Mouse (Mus musculus) MEL (cell line): Measurements from ENCODE around the gene Slit2.

Experiments
- CTCF ChIP-seq, 3 experiments: IDR thresholded peaks in 2 of 3; conservative IDR thresholded peaks in 1 of 3; 2 replicates each; pipeline ENCODE4 v1.5.1; 2011 to 2012; ENCODE audit warnings: low read length in 3 of 3, low read depth in 2 of 3, mild to moderate bottlenecking in 2 of 3, improper control_type of control experiment in 1 of 3, inconsistent platforms in 1 of 3, mixed read lengths in 1 of 3, moderate library complexity in 1 of 3; ENCODE audit not compliant: control insufficient read depth in 1 of 3, insufficient read depth in 1 of 3, poor library complexity in 1 of 3, severe bottlenecking in 1 of 3
- HCFC1 ChIP-seq: IDR thresholded peaks from 2 replicates; pipeline ENCODE4 v1.6.1; 2012; ENCODE audit warnings: low read depth, mild to moderate bottlenecking, inconsistent platforms, low read length, improper control_type of control experiment, moderate library complexity
- MAFK ChIP-seq: IDR thresholded peaks from 2 replicates; pipeline ENCODE4 v1.6.1; 2011; ENCODE audit warnings: low read depth, mild to moderate bottlenecking, low read length, improper control_type of control experiment, borderline replicate concordance
- MEF2A ChIP-seq: IDR thresholded peaks from 2 replicates; pipeline ENCODE4 v1.6.1; 2014; ENCODE audit warnings: low read depth, mild to moderate bottlenecking, inconsistent platforms, low read length, improper control_type of control experiment; ENCODE audit not compliant: poor library complexity, insufficient replicate concordance, severe bottlenecking; ENCODE audit errors: extremely low read depth
- MXI1 ChIP-seq: IDR thresholded peaks from 2 replicates; pipeline ENCODE4 v1.6.1; 2011; ENCODE audit warnings: mild to moderate bottlenecking, low read depth, low read length, improper control_type of control experiment
- NRF1 ChIP-seq: IDR thresholded peaks from 2 replicates; pipeline ENCODE4 v1.6.1; 2014; ENCODE audit warnings: low read depth, mild to moderate bottlenecking, inconsistent platforms, low read length, improper control_type of control experiment, moderate library complexity; ENCODE audit not compliant: poor library complexity, insufficient read depth, severe bottlenecking
- POLR2A ChIP-seq, 2 experiments: IDR thresholded peaks; 2 replicates each; pipeline ENCODE4 v1.6.1; 2011 to 2012; ENCODE audit warnings: low read length in 2 of 2, mild to moderate bottlenecking in 2 of 2, control low read depth in 1 of 2, improper control_type of control experiment in 1 of 2, low read depth in 1 of 2, moderate library complexity in 1 of 2; ENCODE audit not compliant: control insufficient read depth in 1 of 2, insufficient read depth in 1 of 2, poor library complexity in 1 of 2
- POLR2AphosphoS2 ChIP-seq: IDR thresholded peaks from 2 replicates; pipeline ENCODE4 v1.6.1; 2011; ENCODE audit warnings: low read length, improper control_type of control experiment
- RAD21 ChIP-seq: IDR thresholded peaks from 2 replicates; pipeline ENCODE4 v1.6.1; 2011; ENCODE audit warnings: mild to moderate bottlenecking, low read depth, low read length, improper control_type of control experiment
- SIN3A ChIP-seq: IDR thresholded peaks from 2 replicates; pipeline ENCODE4 v1.6.1; 2012; ENCODE audit warnings: low read length, improper control_type of control experiment, inconsistent platforms
- TCF12 ChIP-seq: IDR thresholded peaks from 2 replicates; pipeline ENCODE4 v1.6.1; 2014; ENCODE audit warnings: low read depth, mild to moderate bottlenecking, inconsistent platforms, low read length, improper control_type of control experiment, moderate library complexity
- USF2 ChIP-seq, 2 experiments: IDR thresholded peaks; 2 replicates each; pipeline ENCODE4 v1.6.1; 2011 to 2012; ENCODE audit warnings: improper control_type of control experiment in 2 of 2, low read length in 2 of 2, borderline replicate concordance in 1 of 2, inconsistent platforms in 1 of 2, low read depth in 1 of 2, mild to moderate bottlenecking in 1 of 2; ENCODE audit not compliant: insufficient read depth in 1 of 2
- ZC3H11A ChIP-seq: IDR thresholded peaks from 2 replicates; pipeline ENCODE4 v1.6.1; 2012; ENCODE audit warnings: low read depth, mild to moderate bottlenecking, inconsistent platforms, low read length, improper control_type of control experiment

DNA sequence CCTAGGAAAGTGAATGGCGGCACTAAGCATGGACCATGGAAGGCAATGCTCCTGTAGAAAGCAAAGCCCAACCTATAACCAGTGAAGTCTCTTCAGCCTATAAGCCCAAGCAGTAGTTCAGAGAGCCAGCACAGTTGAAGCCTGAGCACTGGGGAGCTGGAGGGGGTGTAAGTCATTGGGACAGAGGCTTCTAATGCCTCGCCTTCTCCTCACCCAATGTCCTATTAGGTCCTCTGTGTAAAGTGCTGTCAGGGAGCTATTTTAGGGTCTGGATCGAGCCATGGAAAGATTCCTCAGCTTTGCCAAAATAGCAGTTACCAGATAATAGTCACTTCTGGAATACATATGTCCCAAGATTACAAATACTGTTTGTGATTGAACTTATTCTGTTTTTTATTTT is 318.2 kb downstream of the Slit2 start:
- TF ChIP-seq MXI1 (no peak), POLR2A (IDR thresholded peaks at IDR 0.05; ENCODE audit: control insufficient read depth in 1 of 2, insufficient read depth in 1 of 2, low read depth in 1 of 2, low read length in 2 of 2, poor library complexity in 1 of 2) (no peak), HCFC1 (no peak), USF2 (IDR thresholded peaks at IDR 0.05; ENCODE audit: borderline replicate concordance in 1 of 2, insufficient read depth in 1 of 2, low read depth in 1 of 2, low read length in 2 of 2) (no peak), POLR2AphosphoS2 (no peak), ZC3H11A (no peak), SIN3A (no peak), RAD21 (no peak), CTCF (IDR thresholded peaks at IDR 0.05 in 2 of 3, conservative IDR thresholded peaks at IDR 0.05 in 1 of 3; ENCODE audit: control insufficient read depth in 1 of 3, insufficient read depth in 1 of 3, low read depth in 2 of 3, low read length in 3 of 3, poor library complexity in 1 of 3, severe bottlenecking in 1 of 3) (no peak), NRF1 (no peak), MAFK (no peak), MEF2A (no peak), TCF12 (no peak)
